ENCODE assay signal across 11 mouse cellular contexts in the genomic region with DNA sequence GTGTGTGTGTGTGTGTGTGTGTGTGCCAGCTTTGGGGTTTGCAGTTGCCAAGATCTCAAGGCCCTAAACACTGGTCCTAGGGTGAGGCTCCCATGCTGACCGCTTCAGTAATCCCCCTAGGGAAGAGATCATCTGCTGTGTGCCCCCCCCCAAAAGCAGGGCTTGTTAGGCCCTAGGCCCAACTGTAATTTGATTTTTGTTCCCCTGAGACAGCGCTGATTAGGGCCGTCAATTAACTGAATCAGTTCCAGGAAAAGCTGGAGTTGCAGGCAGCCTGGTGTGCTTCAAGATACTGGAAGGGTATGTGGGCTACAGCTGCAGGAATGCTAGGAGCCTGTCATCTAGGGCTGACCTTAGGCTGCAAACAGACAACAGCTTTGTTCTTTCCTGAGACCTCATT.
A peak's percentile ranks its signal among the peaks of the same experiment; 100 is the strongest.
DNase-seq lines count a peak whose midpoint lies in the region; ATAC-seq lines count a peak whose summit lies in the region.
"Had no signal": no experiment of that assay in that cellular context is flagged by ENCODE, and none has a peak within 500 bp of the region (broad histone marks: within the 10 kb centered on the region; RNA-seq: fewer than 3 reads in every experiment).

No protein-coding gene starts in this region.

- WGBS in heart, embryonic 15.5 days: 24% methylated on average over 3 of the region's 3 CpGs
- WGBS in heart, embryonic 11.5 days (ENCODE audit: insufficient replicate concordance): 47% methylated on average over 3 of the region's 3 CpGs
- 47% methylated on average over 3 of the region's 3 CpGs for WGBS in neural tube, embryonic 13.5 days
- WGBS in neural tube, embryonic 15.5 days: 59% methylated on average over 3 of the region's 3 CpGs
- 43% methylated on average over 3 of the region's 3 CpGs for WGBS in hindbrain, embryonic 15.5 days

- H3K9ac ChIP-seq in heart, embryonic 15.5 days: no peak overlapping the region
- no peak overlapping the region for H3K9ac ChIP-seq in heart, embryonic 11.5 days (ENCODE audit: low read depth, low read length)
- no peak overlapping the region; the same call in 1 of the 2 replicates for H3K9ac ChIP-seq in neural tube, embryonic 13.5 days
- H3K9ac ChIP-seq in neural tube, embryonic 15.5 days (replicated peaks): no peak overlapping the region
- no peak overlapping the region for H3K9ac ChIP-seq in hindbrain, embryonic 15.5 days
- H3K9ac ChIP-seq: liver, embryonic 15.5 days had no signal

- no peak for DNase-seq in Muller cell, postnatal 12 days (ENCODE audit: inconsistent ontology term)
- no peak for DNase-seq in thymus, postnatal 25 days
- no peak for DNase-seq in left cerebral cortex, adult 9 months (ENCODE audit: low spot score in 2 of 2)
- DNase-seq: cerebellum, postnatal 25 days had no signal

- no peak overlapping the region for H3K4me2 ChIP-seq in heart, embryonic 15.5 days
- H3K4me2 ChIP-seq in heart, embryonic 11.5 days: no peak overlapping the region
- no peak overlapping the region for H3K4me2 ChIP-seq in neural tube, embryonic 13.5 days
- H3K4me2 ChIP-seq in neural tube, embryonic 15.5 days: no peak overlapping the region
- H3K4me2 ChIP-seq in hindbrain, embryonic 15.5 days: no peak overlapping the region
- H3K4me2 ChIP-seq: liver, embryonic 15.5 days had no signal

- H3K4me3 ChIP-seq in heart, embryonic 15.5 days: no peak overlapping the region
- no peak overlapping the region for H3K4me3 ChIP-seq in heart, embryonic 11.5 days (ENCODE audit: low read depth, low read length)
- H3K4me3 ChIP-seq in neural tube, embryonic 13.5 days: no peak overlapping the region
- no peak overlapping the region for H3K4me3 ChIP-seq in neural tube, embryonic 15.5 days (replicated peaks)
- no peak overlapping the region for H3K4me3 ChIP-seq in hindbrain, embryonic 15.5 days
- H3K4me3 ChIP-seq: liver, embryonic 15.5 days had no signal

- H3K4me1 ChIP-seq in heart, embryonic 15.5 days (replicated peaks): peaks cover 30% of the 10 kb centered on the region
- H3K4me1 ChIP-seq in heart, embryonic 11.5 days (ENCODE audit: control insufficient read depth, insufficient read depth, low read length): peaks cover 11% of the 10 kb centered on the region
- H3K4me1 ChIP-seq in neural tube, embryonic 13.5 days (replicated peaks): peaks cover 20% of the 10 kb centered on the region
- peaks cover 11% of the 10 kb centered on the region for H3K4me1 ChIP-seq in neural tube, embryonic 15.5 days
- peaks cover 7% of the 10 kb centered on the region for H3K4me1 ChIP-seq in hindbrain, embryonic 15.5 days (replicated peaks)
- H3K4me1 ChIP-seq: liver, embryonic 15.5 days had no signal

- H3K9me3 ChIP-seq in heart, embryonic 15.5 days (replicated peaks): no peaks in the 10 kb centered on the region
- H3K9me3 ChIP-seq in heart, embryonic 11.5 days (replicated peaks; ENCODE audit: control insufficient read depth, low read length): no peaks in the 10 kb centered on the region
- H3K9me3 ChIP-seq in neural tube, embryonic 13.5 days: no peaks in the 10 kb centered on the region
- H3K9me3 ChIP-seq in neural tube, embryonic 15.5 days (replicated peaks): no peaks in the 10 kb centered on the region
- H3K9me3 ChIP-seq in hindbrain, embryonic 15.5 days: no peaks in the 10 kb centered on the region
- H3K9me3 ChIP-seq: liver, embryonic 15.5 days had no signal

- H3K27ac ChIP-seq in heart, embryonic 15.5 days: 0 out of 2 replicates have a peak overlapping the region, but pooled peaks have one; percentile 49
- no peak overlapping the region for H3K27ac ChIP-seq in heart, embryonic 11.5 days (ENCODE audit: low read depth, low read length)
- no peak overlapping the region for H3K27ac ChIP-seq in neural tube, embryonic 13.5 days (replicated peaks)
- no peak overlapping the region for H3K27ac ChIP-seq in neural tube, embryonic 15.5 days (replicated peaks)
- H3K27ac ChIP-seq in hindbrain, embryonic 15.5 days (replicated peaks): no peak overlapping the region
- H3K27ac ChIP-seq: liver, embryonic 15.5 days had no signal

- H3K27me3 ChIP-seq in heart, embryonic 15.5 days: no peaks in the 10 kb centered on the region
- no peaks in the 10 kb centered on the region for H3K27me3 ChIP-seq in heart, embryonic 11.5 days (ENCODE audit: control insufficient read depth, insufficient read depth, low read length)
- H3K27me3 ChIP-seq in neural tube, embryonic 13.5 days: no peaks in the 10 kb centered on the region
- H3K27me3 ChIP-seq in neural tube, embryonic 15.5 days (replicated peaks): no peaks in the 10 kb centered on the region
- no peaks in the 10 kb centered on the region for H3K27me3 ChIP-seq in hindbrain, embryonic 15.5 days
- H3K27me3 ChIP-seq: liver, embryonic 15.5 days; Patski had no signal

- no peak; the same call in 1 of the 2 replicates for ATAC-seq in heart, embryonic 15.5 days (replicated peaks; ENCODE audit: insufficient number of reproducible peaks, insufficient read depth, low FRiP score, low read depth)
- ATAC-seq in heart, embryonic 11.5 days (replicated peaks; ENCODE audit: insufficient number of reproducible peaks, low FRiP score, low TSS enrichment): no peak
- ATAC-seq in neural tube, embryonic 13.5 days (ENCODE audit: low read depth): peak; percentile 41; the same call in 1 of the 2 replicates
- ATAC-seq in neural tube, embryonic 15.5 days (ENCODE audit: low FRiP score): no peak
- ATAC-seq in hindbrain, embryonic 15.5 days (ENCODE audit: low FRiP score, low read depth): 0 out of 2 replicates have a peak, but pooled peaks have one; percentile 48
- ATAC-seq: Patski had no signal

- H3K36me3 ChIP-seq in heart, embryonic 15.5 days: no peaks in the 10 kb centered on the region
- H3K36me3 ChIP-seq in heart, embryonic 11.5 days (ENCODE audit: control insufficient read depth, insufficient read depth, low read length): no peaks in the 10 kb centered on the region
- H3K36me3 ChIP-seq in neural tube, embryonic 13.5 days: no peaks in the 10 kb centered on the region
- H3K36me3 ChIP-seq in neural tube, embryonic 15.5 days: no peaks in the 10 kb centered on the region
- H3K36me3 ChIP-seq in hindbrain, embryonic 15.5 days: no peaks in the 10 kb centered on the region
- H3K36me3 ChIP-seq: liver, embryonic 15.5 days had no signal

Comparison
In these comparisons a context has a peak if more than half of its experiments do, and no peak if none do; other contexts are left out.
1. ATAC-seq: peak in neural tube, embryonic 13.5 days (single experiment) and hindbrain, embryonic 15.5 days (single experiment); none in heart, embryonic 15.5 days (single experiment), heart, embryonic 11.5 days (single experiment) and neural tube, embryonic 15.5 days (single experiment).